Mouse (Mus musculus) intestine, embryonic 14.5 days (tissue): ENCODE measurements around the gene Strn4. TPM values are rescaled to one million over a fixed set of nuclear protein-coding genes. Genes with fewer than 3 reads are reported as not detected.

ENCODE experiments used
- ATAC-seq: fragments of 200-750 bp; cut with Nextera tagmentation; replicated peaks from 2 replicates; pipeline ENCODE4 v1.8.0; 2017; ENCODE audit warnings: low read depth, moderate number of reproducible peaks, moderate TSS enrichment, moderate library complexity; ENCODE audit not compliant: low FRiP score, low TSS enrichment
- DNase-seq: peaks from one replicate; pipeline ENCODE4 v3.0.0-alpha.2; 2018; ENCODE audit warnings: low spot score
- H3K27ac ChIP-seq: fragments of 300-500 bp; sonication (generic); 2 replicates; pipeline ENCODE4 v1.5.1; 2014; ENCODE audit warnings: low read depth, mild to moderate bottlenecking, control low read depth
- H3K27me3 ChIP-seq: fragments of 300-500 bp; sonication (generic); replicated peaks from 2 replicates; pipeline ENCODE4 v1.6.1; 2014; ENCODE audit warnings: low read length, control low read depth; ENCODE audit not compliant: control insufficient read depth, insufficient read depth
- H3K36me3 ChIP-seq: fragments of 300-500 bp; sonication (generic); 2 replicates; pipeline ENCODE4 v1.6.1; 2014; ENCODE audit warnings: low read length, control low read depth; ENCODE audit not compliant: control insufficient read depth, insufficient read depth
- H3K4me1 ChIP-seq: fragments of 300-500 bp; sonication (generic); replicated peaks from 2 replicates; pipeline ENCODE4 v1.6.1; 2014; ENCODE audit warnings: low read length, control low read depth, mixed read lengths; ENCODE audit not compliant: control insufficient read depth, insufficient read depth
- H3K4me2 ChIP-seq: fragments of 300-500 bp; sonication (generic); 2 replicates; pipeline ENCODE4 v1.6.1; 2014; ENCODE audit warnings: low read length
- H3K4me3 ChIP-seq: fragments of 300-500 bp; sonication (generic); 2 replicates; pipeline ENCODE4 v1.5.1; 2014; ENCODE audit warnings: low read depth, low read length, control low read depth, mixed read lengths
- H3K9ac ChIP-seq: fragments of 300-500 bp; sonication (generic); 2 replicates; pipeline ENCODE4 v1.6.1; 2014; ENCODE audit warnings: mild to moderate bottlenecking, low read length
- H3K9me3 ChIP-seq: fragments of 300-500 bp; sonication (generic); 2 replicates; pipeline ENCODE4 v1.6.1; 2016; ENCODE audit warnings: low read length, control low read depth; ENCODE audit not compliant: control insufficient read depth
- WGBS: fragments of 180-500 bp; shearing (Covaris S2); extraction: QIAGEN DNeasy Blood & Tissue Kit; methylation state at CpG from one replicate; pipeline ENCODE4 v1.1.7; 2014; 5-methylcytosine and 5-hydroxymethylcytosine counted together
- polyA plus RNA-seq: library from polyadenylated mRNA; unstranded; fragments of >200 nt; fragmentation: Nextera tagmentation; extraction: Ambion mirVana; gene quantifications from 2 replicates; pipeline ENCODE4 v1.2.1, GENCODE M21; 2014

Gene Strn4
- polyA plus RNA-seq, 1 experiment from 2014 or later: 111 TPM

- Histone ChIP-seq H3K9me3 (no peaks in the 10 kb centered on the region), H3K4me1 (peaks cover 7% of the 10 kb centered on the region; the same call in 1 of the 2 replicates)
- ATAC-seq: no peak
Measured at GRCm38 (mm10) chr7:16873392-16873791, 57.7 kb downstream of the Strn4 start.

GRCm38 (mm10) chr7:16874190-16874589 lies 58.5 kb downstream of the Strn4 start:
- Histone ChIP-seq H3K27me3 (no peaks in the 10 kb centered on the region), H3K4me2 (peak overlapping the region; percentile 39), H3K36me3 (peaks cover 13% of the 10 kb centered on the region), H3K27ac (peak overlapping the region; percentile 84), H3K9ac (peak overlapping the region; percentile 29; the same call in 1 of the 2 replicates), H3K4me1 (peaks cover 7% of the 10 kb centered on the region; the same call in 1 of the 2 replicates), H3K9me3 (no peaks in the 10 kb centered on the region), H3K4me3 (peak overlapping the region; percentile 80)
- WGBS: 5% methylated on average over 17 of the region's 17 CpGs
- no peak for ATAC-seq
- DNase-seq: peak; percentile 83

More at GRCm38 (mm10) chr7:16873392-16873791, 57.7 kb downstream of the Strn4 start:
- 87% methylated on average over 4 of the region's 4 CpGs for WGBS
- Histone ChIP-seq H3K4me2 (no peak overlapping the region), H3K4me3 (no peak overlapping the region), H3K36me3 (0 out of 2 replicates have a peak, but pooled peaks cover 10% of the 10 kb centered on the region), H3K27me3 (no peaks in the 10 kb centered on the region), H3K9ac (no peak overlapping the region), H3K27ac (no peak overlapping the region)
- no peak for DNase-seq

- H3K36me3 ChIP-seq: peaks cover 16% of the 10 kb centered on the region
- ATAC-seq (peak; percentile 96), DNase-seq (peak; percentile 98)
- peak overlapping the region; percentile 84 for H3K27ac ChIP-seq
- H3K27me3 ChIP-seq: no peaks in the 10 kb centered on the region
- H3K4me2 ChIP-seq: peak overlapping the region; percentile 72
- under 1% methylated on average over 33 of the region's 33 CpGs for WGBS
- H3K9ac ChIP-seq: peak overlapping the region; percentile 29; the same call in 1 of the 2 replicates
- peak overlapping the region; percentile 80 for H3K4me3 ChIP-seq
- peaks cover 7% of the 10 kb centered on the region; the same call in 1 of the 2 replicates for H3K4me1 ChIP-seq
- no peaks in the 10 kb centered on the region for H3K9me3 ChIP-seq
Measured at GRCm38 (mm10) chr7:16874756-16875309, 59.1 kb downstream of the Strn4 start.

GRCm38 (mm10) chr7:16875310-16875325 lies 59.4 kb downstream of the Strn4 start, which contains the start of gene Dact3:
Gene Dact3 (plus strand): TSS chr7:16875317.
- Histone ChIP-seq H3K9me3 (no peaks in the 10 kb centered on the region), H3K4me2 (peak within 1 kb of the TSS; percentile 72), H3K4me1 (peaks cover 9% of the 10 kb centered on the region; the same call in 1 of the 2 replicates), H3K36me3 (peaks cover 16% of the 10 kb centered on the region), H3K27me3 (no peaks in the 10 kb centered on the region), H3K27ac (peak within 1 kb of the TSS; percentile 84), H3K4me3 (peak within 1 kb of the TSS; percentile 80), H3K9ac (peak within 1 kb of the TSS; percentile 74)
- WGBS: 0% methylated on average over 1 of the region's 1 CpGs
- no peak for DNase-seq
- ATAC-seq: no peak

GRCm38 (mm10) chr7:16875326-16875725 lies 59.6 kb downstream of the Strn4 start:
- DNase-seq (no peak), ATAC-seq (peak; percentile 30; the same call in 1 of the 2 replicates)
- under 1% methylated on average over 37 of the region's 42 CpGs for WGBS
- Histone ChIP-seq H3K27me3 (no peaks in the 10 kb centered on the region), H3K4me3 (peak overlapping the region; percentile 80), H3K36me3 (peaks cover 16% of the 10 kb centered on the region), H3K4me1 (peaks cover 11% of the 10 kb centered on the region; the same call in 1 of the 2 replicates), H3K27ac (peak overlapping the region; percentile 77), H3K9me3 (no peaks in the 10 kb centered on the region), H3K4me2 (peak overlapping the region; percentile 72), H3K9ac (peak overlapping the region; percentile 74)

- DNase-seq (no peak), ATAC-seq (no peak)
- H3K27ac ChIP-seq: peak overlapping the region; percentile 77
- H3K27me3 ChIP-seq: no peaks in the 10 kb centered on the region
- peaks cover 16% of the 10 kb centered on the region for H3K36me3 ChIP-seq
- H3K9me3 ChIP-seq: no peaks in the 10 kb centered on the region
- peak overlapping the region; percentile 72 for H3K4me2 ChIP-seq
- H3K9ac ChIP-seq: peak overlapping the region; percentile 74
- 10% methylated on average over 11 of the region's 11 CpGs for WGBS
- peaks cover 15% of the 10 kb centered on the region; the same call in 1 of the 2 replicates for H3K4me1 ChIP-seq
- H3K4me3 ChIP-seq: peak overlapping the region; percentile 80
Measured at GRCm38 (mm10) chr7:16876006-16876405, 60.3 kb downstream of the Strn4 start.

GRCm38 (mm10) chr7:16876608-16877007 lies 60.9 kb downstream of the Strn4 start:
- H3K4me1 ChIP-seq: peaks cover 15% of the 10 kb centered on the region; the same call in 1 of the 2 replicates
- H3K9me3 ChIP-seq: no peaks in the 10 kb centered on the region
- ATAC-seq (no peak), DNase-seq (peak; percentile 76)
- no peaks in the 10 kb centered on the region for H3K27me3 ChIP-seq
- peak overlapping the region; percentile 72 for H3K4me2 ChIP-seq
- H3K9ac ChIP-seq: peak overlapping the region; percentile 74
- peak overlapping the region; percentile 80 for H3K4me3 ChIP-seq
- WGBS: 2% methylated on average over 12 of the region's 13 CpGs
- H3K27ac ChIP-seq: peak overlapping the region; percentile 77
- H3K36me3 ChIP-seq: peaks cover 12% of the 10 kb centered on the region

GRCm38 (mm10) chr7:16877717-16878116 lies 62.0 kb downstream of the Strn4 start:
- Histone ChIP-seq H3K9me3 (no peaks in the 10 kb centered on the region), H3K27ac (no peak overlapping the region), H3K9ac (no peak overlapping the region), H3K4me1 (peaks cover 15% of the 10 kb centered on the region; the same call in 1 of the 2 replicates), H3K4me3 (no peak overlapping the region), H3K36me3 (peaks cover 6% of the 10 kb centered on the region), H3K27me3 (no peaks in the 10 kb centered on the region), H3K4me2 (no peak overlapping the region)
- DNase-seq: no peak
- ATAC-seq: no peak
- WGBS: 88% methylated on average over 3 of the region's 3 CpGs
